Mouse (Mus musculus) gonadal fat pad, adult 2 months (tissue): ENCODE results near the gene Wdr44. TPM values are rescaled to one million over a fixed set of nuclear protein-coding genes. Genes with fewer than 3 reads are reported as not detected.

ENCODE experiments used
- DNase-seq: peaks from one replicate; pipeline ENCODE4 v3.0.0-alpha.2; 2012; ENCODE audit warnings: low read depth
- polyA plus RNA-seq: library from polyadenylated mRNA; depleted of rRNA; stranded (reverse); fragments of >200 nt; gene quantifications from 2 replicates; pipeline ENCODE4 v1.2.3, GENCODE M21; 2012; rRNA removed

Wdr44 gene
- polyA plus RNA-seq, 1 experiment, result 1.6 TPM

DNA sequence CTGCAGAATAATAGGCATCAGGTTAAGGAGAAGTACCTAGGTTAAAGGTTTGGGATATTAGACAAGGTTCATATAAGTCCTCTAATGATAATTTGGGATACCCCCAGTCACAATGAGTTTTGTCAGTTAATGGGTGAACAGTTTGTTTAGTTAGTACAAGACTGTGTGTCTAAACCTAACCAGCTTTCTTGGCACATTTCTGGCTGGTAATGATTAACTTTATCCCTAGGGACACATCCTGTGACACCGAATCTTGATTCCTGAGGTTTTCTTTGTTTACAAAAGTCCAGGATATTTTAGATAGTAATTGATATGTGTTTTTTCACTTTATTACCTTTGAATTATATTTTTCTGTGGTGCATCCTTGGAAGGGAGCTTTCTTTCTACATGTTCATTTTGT is 148.1 kb downstream of the Wdr44 start:
- DNase-seq, result no peak

Other genes starting within 250 kb of the Wdr44 start
- not detected in 2 replicates for gene Gm4907, start 189.5 kb downstream of the Wdr44 start, polyA plus RNA-seq